Mouse (Mus musculus): ENCODE data around the gene Hrh3. TPM values are rescaled to one million over a fixed set of nuclear protein-coding genes. Genes with fewer than 3 reads are reported as not detected.
A peak's percentile ranks its signal among the peaks of the same experiment; 100 is the strongest.

The Hrh3 gene
- total RNA-seq, 4 experiments from 2014 or later: 0.22 TPM; not detected in 3

GRCm38 (mm10) chr2:180063338-180064131 lies 40.8 kb downstream of the Hrh3 start:
- no peak for DNase-seq (ENCODE audit: low spot score)

DNA sequence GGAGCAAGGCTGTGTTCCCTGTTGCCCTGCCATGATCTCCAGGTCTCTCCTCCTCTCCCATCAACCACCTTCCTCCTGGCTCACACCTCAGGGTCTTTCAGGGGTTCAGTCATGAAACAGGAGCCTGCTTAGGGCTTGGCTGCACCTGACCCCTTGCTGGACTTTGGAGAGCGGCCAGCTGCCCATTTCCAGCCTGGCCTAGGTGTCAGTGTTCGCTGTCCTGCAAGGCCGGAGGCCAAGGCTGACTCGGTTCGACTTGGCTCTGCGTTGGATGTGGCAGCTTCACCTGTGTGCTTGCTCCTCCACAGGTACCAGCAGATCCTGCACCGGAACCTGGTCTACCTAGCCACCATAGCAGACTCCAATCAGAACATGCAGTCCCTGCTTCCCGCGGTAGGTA lies 51.3 kb downstream of the Hrh3 start:
- no peak for DNase-seq (ENCODE audit: low spot score)

DNA sequence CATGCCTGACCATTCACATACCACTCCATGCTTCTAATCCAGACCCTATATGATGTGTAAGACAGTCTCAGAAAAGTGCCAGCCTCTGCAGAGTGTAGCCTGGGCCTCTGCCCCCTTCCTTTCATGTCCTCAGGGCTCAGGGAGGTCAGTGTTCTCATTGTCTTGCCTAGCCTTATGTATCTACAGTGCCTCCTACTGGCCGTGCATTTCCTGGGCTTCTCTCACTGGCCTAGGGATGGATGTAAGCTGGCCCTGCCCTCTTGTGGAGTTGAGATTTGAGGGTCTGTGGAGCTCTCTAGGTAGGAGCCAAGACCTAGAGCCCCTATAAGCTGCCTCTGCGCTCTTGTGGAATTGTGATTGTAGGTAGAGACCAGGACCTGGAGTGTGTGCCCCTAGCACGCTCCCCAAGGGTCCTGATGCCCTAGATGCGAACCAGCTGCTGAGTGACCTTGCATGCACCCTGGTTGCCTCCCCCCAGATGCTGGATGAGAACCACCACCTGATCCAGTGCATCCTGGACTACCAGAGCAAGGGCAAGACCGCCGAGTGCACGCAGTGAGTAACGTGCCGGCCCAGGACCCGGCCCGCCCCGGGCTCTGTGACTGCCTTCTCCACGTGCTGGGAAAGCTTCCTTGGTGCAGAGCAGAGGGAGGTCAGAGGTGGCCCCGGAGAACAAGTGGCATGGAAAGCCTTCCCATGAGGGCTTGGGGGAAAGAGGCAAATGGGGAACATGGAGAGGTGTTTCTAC lies 52.1 kb downstream of the Hrh3 start:
- no peak for DNase-seq (ENCODE audit: low spot score)

DNA sequence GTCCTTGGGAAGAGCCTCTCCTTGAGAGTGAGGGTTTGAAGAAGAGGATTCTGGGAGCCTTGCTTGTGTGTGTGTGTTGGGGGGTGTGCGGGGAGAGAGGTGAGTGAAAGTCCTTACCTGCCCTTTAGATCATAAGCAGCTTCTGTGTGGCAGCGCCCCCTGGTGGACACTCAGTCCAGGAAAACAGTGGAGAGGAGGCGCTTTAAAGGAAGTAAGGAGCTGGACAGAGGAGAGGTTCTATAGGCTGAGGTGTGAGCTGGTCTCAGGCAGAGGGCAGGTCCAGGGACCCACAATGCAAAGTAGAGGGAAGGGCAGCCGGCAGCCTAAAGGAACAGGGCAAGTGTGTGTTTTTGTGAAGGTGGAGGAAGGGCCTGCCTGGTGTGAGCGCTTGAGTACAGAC lies 53.3 kb downstream of the Hrh3 start:
- peak; percentile 74 for DNase-seq (ENCODE audit: low spot score)

Other genes with a start within 250 kb of the Hrh3 start
- 10 to 100 TPM; 13.0 to 21.5 (median 16.1) TPM for gene Taf4, start 127.8 kb downstream of the Hrh3 start, total RNA-seq (2022)
- gene Lsm14b, start 79.5 kb downstream of the Hrh3 start, total RNA-seq (2022): 10 to 100 TPM; 63.9 to 69.4 (median 67.0) TPM
- 100 to 1,000 TPM; 140 to 162 (median 155) TPM for gene Psma7, start 62.1 kb downstream of the Hrh3 start, total RNA-seq (2022)
- 1 to 10 TPM; 1.6 to 3.1 (median 2.4) TPM for gene Ss18l1, start 62.0 kb downstream of the Hrh3 start, total RNA-seq (2022)
- 10 to 100 TPM; 29.1 to 34.0 (median 30.1) TPM for gene Mtg2, start 33.9 kb downstream of the Hrh3 start, total RNA-seq (2022)
- gene Osbpl2, start 14.8 kb upstream of the Hrh3 start, total RNA-seq (2022): 10 to 100 TPM; 38.2 to 44.9 (median 39.7) TPM
- 10 to 100 TPM; 80.8 to 93.9 (median 90.0) TPM for gene Adrm1, start 67.0 kb upstream of the Hrh3 start, total RNA-seq (2022)
- gene Lama5, start 121.4 kb upstream of the Hrh3 start, total RNA-seq (2022): 100 to 1,000 TPM in 1 of 4 experiments, 10 to 100 TPM in 3; 78.1 to 110 (median 93.3) TPM
- gene Rps21, start 152.9 kb upstream of the Hrh3 start, total RNA-seq (2022): 100 to 1,000 TPM; 452 to 674 (median 565) TPM
- 10 to 100 TPM; 12.1 to 14.1 (median 12.6) TPM for gene Cables2, start 169.0 kb upstream of the Hrh3 start, total RNA-seq (2022)
- not detected for gene Rbbp8nl, start 185.4 kb upstream of the Hrh3 start, total RNA-seq (2022)
- gene Gata5, start 230.2 kb upstream of the Hrh3 start, total RNA-seq (2022): 1 to 10 TPM in 1 of 4 experiments, under 1 TPM in 3; 0.68 to 1.2 (median 0.80) TPM

All from heart, adult 8-10 months (tissue).